Mouse (Mus musculus): Measurements from ENCODE around the gene Gfra1.

The Gfra1 gene

GRCm38 (mm10) chr19:58243604-58244003, 212.1 kb downstream of the Gfra1 start:
- no peak for DNase-seq

- DNase-seq: no peak
Measured at GRCm38 (mm10) chr19:58238325-58238724, 217.4 kb downstream of the Gfra1 start.

DNA sequence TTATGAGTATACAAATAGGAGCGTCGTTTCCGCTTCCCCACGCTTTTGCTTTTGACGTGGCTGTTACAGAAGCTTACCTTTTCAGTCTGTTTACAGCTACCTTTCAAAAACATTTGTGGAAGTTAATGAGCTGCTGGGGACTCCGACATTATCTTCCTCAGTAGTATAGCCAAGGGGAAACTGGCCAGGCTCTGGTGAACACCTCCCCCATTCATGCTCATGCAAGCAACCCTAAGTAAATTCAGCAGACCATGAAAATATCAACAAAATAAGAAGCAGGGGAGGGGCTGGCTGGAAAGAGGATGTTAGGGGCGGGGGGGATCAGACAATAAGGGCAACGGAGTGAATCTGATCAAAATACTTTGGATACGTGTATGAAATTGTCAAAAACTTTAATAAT, 228.0 kb downstream of the Gfra1 start:
- no peak for DNase-seq

DNA sequence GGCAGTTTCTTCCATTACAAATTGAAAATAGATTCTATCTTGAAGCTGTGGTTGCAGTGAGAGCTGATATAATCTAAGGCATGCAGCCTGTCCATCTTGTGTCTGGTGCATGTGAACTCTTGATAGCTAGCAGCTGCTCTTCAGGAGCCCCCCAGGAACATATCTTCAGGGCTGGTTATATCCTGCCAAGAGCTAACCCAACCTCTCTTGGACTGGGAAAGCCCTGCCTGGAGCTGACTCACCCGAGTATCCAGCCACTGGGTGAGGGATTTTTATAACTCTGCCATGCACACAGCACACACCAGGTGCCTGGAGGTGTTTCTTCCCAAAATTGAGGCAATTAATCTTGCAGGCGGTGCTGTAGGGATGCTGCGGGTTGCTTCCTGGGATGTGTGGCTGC, 228.8 kb downstream of the Gfra1 start:
- DNase-seq: no peak

DNA sequence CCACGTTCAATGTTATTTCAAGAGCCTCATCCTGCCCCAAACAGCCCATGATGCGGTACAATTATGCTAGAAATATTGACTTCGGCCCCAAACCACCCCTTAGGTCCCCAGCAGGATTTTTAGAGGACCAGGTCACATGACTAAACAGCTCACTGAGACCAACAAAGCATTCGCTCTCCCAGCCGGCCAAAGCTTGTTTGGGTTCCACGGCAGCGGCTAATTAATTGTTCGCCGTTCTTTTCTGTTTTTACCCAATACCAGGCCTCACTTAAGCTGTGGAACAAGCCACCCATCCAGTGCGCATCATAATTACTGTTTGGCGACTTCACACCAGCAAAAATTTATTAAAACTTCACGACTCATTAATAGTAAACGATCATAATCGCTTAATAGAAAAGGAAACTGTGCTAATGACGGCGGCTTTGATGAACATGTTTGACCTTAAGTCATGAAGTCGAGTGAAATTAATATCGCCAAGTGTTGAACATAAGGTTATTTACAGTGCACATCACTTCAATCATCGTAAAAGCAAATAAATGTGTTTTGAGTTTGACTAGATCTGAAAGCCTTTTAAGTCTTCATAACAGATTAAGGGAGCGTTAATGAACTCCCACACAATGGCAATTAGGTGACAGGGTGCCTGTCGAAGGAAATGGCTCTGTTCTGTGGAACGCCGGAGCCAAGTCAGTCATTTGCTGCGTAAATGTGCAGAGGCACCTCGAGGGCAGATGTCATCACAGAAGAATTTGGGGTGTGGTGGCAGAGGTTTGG, 235.5 kb downstream of the Gfra1 start:
- DNase-seq: no peak

DNA sequence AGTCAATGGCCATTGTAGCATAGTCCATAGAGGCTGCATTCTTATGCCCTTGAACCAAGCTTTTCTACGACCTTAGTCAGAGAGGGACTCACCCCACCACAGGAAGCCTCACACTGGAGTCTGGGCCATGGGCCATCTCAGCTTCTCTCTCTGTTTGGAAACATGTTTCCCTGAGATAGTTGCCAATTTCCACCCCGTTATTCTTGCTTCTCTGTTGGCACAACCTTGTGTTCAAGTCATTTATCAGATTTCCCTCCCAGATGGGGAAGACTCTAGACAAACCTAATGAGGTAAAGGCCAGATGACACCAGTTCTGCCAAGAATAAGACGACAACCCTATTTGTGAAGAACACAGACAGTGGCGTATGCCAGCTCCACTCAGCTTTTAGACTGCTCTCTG, 238.1 kb downstream of the Gfra1 start:
- DNase-seq: no peak

DNA sequence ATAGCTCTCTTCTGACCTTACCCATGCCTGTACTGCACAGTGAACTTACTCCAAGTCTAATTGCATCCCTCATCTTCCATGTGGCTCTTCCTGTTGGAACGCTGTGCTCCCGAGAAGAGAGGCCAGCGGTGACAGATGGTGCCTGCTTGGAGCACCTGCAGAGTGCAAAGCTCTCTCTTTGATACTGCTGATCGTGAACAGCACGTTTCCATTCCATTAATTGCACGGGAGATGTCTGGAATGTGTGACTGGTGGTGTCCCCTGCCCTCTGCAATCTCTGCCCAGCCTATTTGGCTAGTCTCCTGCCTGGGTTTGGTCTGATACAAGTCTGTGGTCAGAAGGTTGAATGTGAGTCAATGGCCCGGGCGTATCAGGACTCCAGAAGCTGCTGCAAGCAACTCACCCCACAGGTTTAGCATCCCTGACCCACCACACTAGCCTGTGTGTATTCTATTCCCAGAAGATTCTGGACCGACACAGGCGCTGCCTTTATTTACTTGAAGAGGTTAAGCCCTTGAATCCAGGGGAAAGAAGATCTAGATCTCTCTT, 249.1 kb downstream of the Gfra1 start:
- DNase-seq: no peak

DNA sequence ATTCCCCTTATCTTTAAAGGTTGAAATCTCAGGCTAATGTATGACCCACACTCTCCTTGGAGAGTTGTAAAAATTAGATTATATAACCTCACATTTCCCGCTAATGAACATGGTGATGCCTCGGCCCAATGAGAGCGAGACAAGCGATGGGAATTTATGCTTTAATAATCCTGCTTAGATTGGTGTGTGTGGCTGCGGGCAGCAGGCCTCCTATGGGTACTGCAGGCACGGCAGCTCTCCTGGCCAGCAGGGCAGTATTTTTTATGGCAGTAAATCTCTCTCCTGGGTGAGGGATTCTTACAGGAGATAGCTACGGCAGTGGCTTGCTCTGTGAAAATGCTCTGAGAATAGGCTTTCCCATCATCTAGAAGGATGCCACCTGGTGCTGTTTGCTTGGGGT, 250.2 kb downstream of the Gfra1 start:
- DNase-seq: no peak

GRCm38 (mm10) chr19:58202627-58203026, 253.1 kb downstream of the Gfra1 start:
- no peak for DNase-seq

- no peak for DNase-seq
Measured at GRCm38 (mm10) chr19:58199679-58200078, 256.0 kb downstream of the Gfra1 start.

DNA sequence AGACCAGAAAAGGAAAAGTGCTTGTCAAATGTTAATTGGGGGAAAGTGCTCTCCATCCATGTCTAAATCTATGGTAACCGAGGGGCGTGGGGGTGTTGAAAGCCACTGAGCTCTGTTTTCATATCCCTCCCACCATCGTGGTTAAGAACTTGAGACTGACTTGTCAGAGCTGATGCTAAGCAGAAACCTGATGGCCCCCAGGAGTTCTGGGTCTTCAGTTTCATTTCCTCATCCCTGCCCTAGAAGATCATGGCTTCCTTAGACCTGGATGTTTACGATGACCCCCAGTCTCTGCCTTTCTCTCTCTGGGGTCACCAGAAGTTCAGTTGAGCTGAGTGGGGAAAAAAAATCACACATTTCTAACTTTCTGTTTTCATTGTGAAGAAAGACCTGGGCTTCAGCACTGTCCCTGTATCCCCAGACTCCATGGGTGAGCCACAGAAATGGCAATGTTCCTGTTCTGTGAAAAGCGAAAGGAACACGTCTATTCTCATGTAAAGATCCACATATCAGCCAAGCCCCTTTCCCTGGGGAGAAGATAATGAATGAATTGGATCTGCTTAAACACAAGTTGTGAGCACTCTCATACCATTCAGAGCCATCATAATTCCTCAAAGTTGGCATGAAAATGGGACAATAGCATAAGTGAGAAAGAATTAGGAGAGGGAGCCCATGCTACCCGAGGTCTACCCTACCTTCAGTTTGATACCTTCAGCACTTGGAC, 261.8 kb downstream of the Gfra1 start:
- DNase-seq: no peak

DNA sequence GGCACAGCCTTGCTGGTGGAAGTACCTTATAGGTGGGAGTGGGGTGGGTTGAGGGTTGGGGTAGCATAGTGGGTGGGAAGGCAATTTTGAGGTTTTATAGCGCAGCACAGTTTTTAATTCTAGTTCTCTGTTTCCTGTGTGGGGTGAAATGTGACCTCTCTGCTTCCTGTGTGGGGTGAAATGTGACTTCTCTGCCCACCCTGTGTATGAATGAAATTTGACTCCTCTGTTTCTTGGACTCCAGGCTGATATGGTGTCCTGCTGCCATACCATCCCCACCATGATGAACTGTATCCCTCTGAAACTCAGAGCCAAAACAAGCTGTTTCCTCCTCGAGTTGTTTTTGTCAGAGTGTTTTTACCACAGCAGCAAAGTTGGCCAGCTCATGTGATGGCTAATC, 264.8 kb downstream of the Gfra1 start:
- no peak for DNase-seq

DNA sequence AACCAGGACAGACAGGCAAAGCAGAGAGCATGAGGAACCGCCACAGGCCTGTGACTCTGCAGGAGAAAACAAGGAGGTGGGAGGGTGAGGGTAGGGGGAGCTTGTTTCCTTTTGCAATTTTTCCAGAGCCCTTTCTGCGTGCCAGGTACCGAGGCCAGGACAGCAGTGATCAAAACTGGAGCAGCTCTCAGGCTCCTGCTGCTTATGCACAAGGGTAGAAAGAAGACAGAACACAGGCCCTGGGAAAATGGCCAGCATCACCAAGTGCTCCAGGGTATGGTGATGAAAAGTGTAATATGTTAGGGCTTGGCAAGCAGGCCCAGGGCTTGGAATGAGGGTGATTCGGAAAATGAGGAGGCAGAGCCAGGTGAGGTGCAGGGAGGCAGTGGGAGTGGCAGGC, 269.2 kb downstream of the Gfra1 start:
- DNase-seq: no peak

Measured in liver (tissue).